Mouse (Mus musculus): ENCODE measurements around the gene Cc2d2a. TPM values are rescaled to one million over a fixed set of nuclear protein-coding genes. Genes with fewer than 3 reads are reported as not detected.

The Cc2d2a gene
- polyA plus RNA-seq, 1 experiment, result not detected

GRCm38 (mm10) chr5:43721538-43722451 is 59.6 kb downstream of the Cc2d2a start:
- no peaks in the 10 kb centered on the region for H3K9me3 ChIP-seq (ENCODE audit: control insufficient read depth, low read length)
- H3K36me3 ChIP-seq (ENCODE audit: control insufficient read depth), result no peaks in the 10 kb centered on the region; the same call in 1 of the 2 replicates
- H3K27me3 ChIP-seq (ENCODE audit: control insufficient read depth), result no peaks in the 10 kb centered on the region
- H3K4me1 ChIP-seq (ENCODE audit: control insufficient read depth), result no peaks in the 10 kb centered on the region
- no peak for TF ChIP-seq GATA1 (IDR thresholded peaks at IDR 0.05; ENCODE audit: low read length)
- no peak for TF ChIP-seq TAL1 (IDR thresholded peaks at IDR 0.05; ENCODE audit: low read length)
- H3K4me3 ChIP-seq (replicated peaks), result no peak overlapping the region

DNA sequence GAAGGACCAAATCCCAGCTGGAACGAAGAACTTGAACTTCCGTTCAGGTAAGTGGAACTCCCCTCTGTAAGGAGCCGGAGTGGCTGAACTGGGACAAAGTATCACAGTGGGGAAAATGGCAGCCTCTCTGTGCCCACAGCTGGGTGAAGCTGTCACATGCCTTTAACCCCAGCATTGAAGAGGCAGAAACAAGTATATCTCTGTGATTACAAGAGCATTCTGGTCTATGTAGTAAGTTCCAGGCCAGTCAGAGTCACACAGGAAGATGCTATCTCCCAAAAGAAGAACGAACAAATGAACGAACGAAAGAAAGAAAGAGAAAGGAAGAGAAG is 60.3 kb downstream of the Cc2d2a start:
- Histone ChIP-seq H3K9me3 (ENCODE audit: control insufficient read depth, low read length) (no peaks in the 10 kb centered on the region), H3K4me3 (replicated peaks) (no peak overlapping the region), H3K27me3 (ENCODE audit: control insufficient read depth) (no peaks in the 10 kb centered on the region), H3K4me1 (ENCODE audit: control insufficient read depth) (no peaks in the 10 kb centered on the region), H3K36me3 (ENCODE audit: control insufficient read depth) (no peaks in the 10 kb centered on the region; the same call in 1 of the 2 replicates)
- TF ChIP-seq TAL1 (IDR thresholded peaks at IDR 0.05; ENCODE audit: low read length), result no peak
- TF ChIP-seq GATA1 (IDR thresholded peaks at IDR 0.05; ENCODE audit: low read length), result no peak

DNA sequence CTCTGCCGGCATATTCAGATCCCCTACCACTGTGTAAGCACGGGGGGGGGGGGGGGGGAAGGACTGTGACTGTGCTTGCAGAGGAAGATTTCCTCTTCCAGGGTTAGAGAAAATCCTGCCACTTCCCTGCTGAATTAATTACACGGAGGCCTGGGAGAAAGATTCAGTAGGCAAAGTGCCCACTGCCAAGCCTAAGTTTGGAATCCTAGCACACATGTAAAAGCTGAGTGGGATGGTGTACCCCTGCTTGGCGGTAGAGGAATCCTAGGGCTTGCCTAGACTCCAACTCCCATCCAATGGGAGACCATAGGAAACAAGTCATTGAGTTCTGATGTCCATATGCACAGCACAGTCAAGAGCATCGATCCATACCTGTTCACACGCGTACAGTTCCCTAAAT is 61.7 kb downstream of the Cc2d2a start:
- H3K9me3 ChIP-seq (ENCODE audit: control insufficient read depth, low read length), result no peaks in the 10 kb centered on the region
- H3K4me3 ChIP-seq (replicated peaks), result no peak overlapping the region
- H3K4me1 ChIP-seq (ENCODE audit: control insufficient read depth), result no peaks in the 10 kb centered on the region
- no peaks in the 10 kb centered on the region for H3K27me3 ChIP-seq (ENCODE audit: control insufficient read depth)
- H3K36me3 ChIP-seq (ENCODE audit: control insufficient read depth), result no peaks in the 10 kb centered on the region; the same call in 1 of the 2 replicates
- no peak for TF ChIP-seq TAL1 (IDR thresholded peaks at IDR 0.05; ENCODE audit: low read length)
- no peak for TF ChIP-seq GATA1 (IDR thresholded peaks at IDR 0.05; ENCODE audit: low read length)

- TF ChIP-seq TAL1 (IDR thresholded peaks at IDR 0.05; ENCODE audit: low read length), result no peak
- no peak for TF ChIP-seq GATA1 (IDR thresholded peaks at IDR 0.05; ENCODE audit: low read length)
- H3K27me3 ChIP-seq (ENCODE audit: control insufficient read depth), result no peaks in the 10 kb centered on the region
- H3K4me3 ChIP-seq (replicated peaks), result no peak overlapping the region
- H3K4me1 ChIP-seq (ENCODE audit: control insufficient read depth), result no peaks in the 10 kb centered on the region
- H3K36me3 ChIP-seq (ENCODE audit: control insufficient read depth), result no peaks in the 10 kb centered on the region
- no peaks in the 10 kb centered on the region for H3K9me3 ChIP-seq (ENCODE audit: control insufficient read depth, low read length)
These were observed 66.4 kb downstream of the Cc2d2a start for GRCm38 (mm10) chr5:43728375-43729165.

DNA sequence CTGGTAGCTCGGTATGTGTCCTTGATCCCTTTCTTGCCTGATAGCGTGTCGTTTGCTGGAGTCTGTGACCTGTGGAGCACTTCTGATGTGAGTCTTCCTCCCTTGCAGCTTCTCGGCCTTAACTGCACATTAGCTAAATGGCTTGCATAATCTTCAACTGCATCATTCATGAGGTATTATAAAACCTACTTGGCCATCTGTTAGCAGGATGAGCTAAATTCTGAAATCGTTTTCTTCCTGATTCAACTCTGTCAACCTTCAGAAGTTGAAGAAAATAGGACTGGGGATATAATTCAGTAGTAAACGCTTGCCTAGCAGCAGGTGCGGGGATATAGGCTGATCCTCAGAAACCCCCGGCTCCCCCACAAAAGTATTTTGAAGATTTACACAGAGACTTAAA is 70.2 kb downstream of the Cc2d2a start:
- H3K9me3 ChIP-seq (ENCODE audit: control insufficient read depth, low read length), result no peaks in the 10 kb centered on the region
- no peak overlapping the region for H3K4me3 ChIP-seq (replicated peaks)
- H3K27me3 ChIP-seq (ENCODE audit: control insufficient read depth), result no peaks in the 10 kb centered on the region
- no peaks in the 10 kb centered on the region; the same call in 1 of the 2 replicates for H3K36me3 ChIP-seq (ENCODE audit: control insufficient read depth)
- TF ChIP-seq GATA1 (IDR thresholded peaks at IDR 0.05; ENCODE audit: low read length), result no peak
- TF ChIP-seq TAL1 (IDR thresholded peaks at IDR 0.05; ENCODE audit: low read length), result no peak
- no peaks in the 10 kb centered on the region for H3K4me1 ChIP-seq (ENCODE audit: control insufficient read depth)

GRCm38 (mm10) chr5:43744187-43744586 is 82.0 kb downstream of the Cc2d2a start:
- Histone ChIP-seq H3K36me3 (ENCODE audit: control insufficient read depth) (peaks cover 6% of the 10 kb centered on the region), H3K27me3 (ENCODE audit: control insufficient read depth) (no peaks in the 10 kb centered on the region), H3K9me3 (ENCODE audit: control insufficient read depth, low read length) (no peaks in the 10 kb centered on the region), H3K4me3 (replicated peaks) (no peak overlapping the region), H3K4me1 (ENCODE audit: control insufficient read depth) (no peaks in the 10 kb centered on the region)
- TF ChIP-seq TAL1 (IDR thresholded peaks at IDR 0.05; ENCODE audit: low read length) (no peak), GATA1 (IDR thresholded peaks at IDR 0.05; ENCODE audit: low read length) (no peak)

DNA sequence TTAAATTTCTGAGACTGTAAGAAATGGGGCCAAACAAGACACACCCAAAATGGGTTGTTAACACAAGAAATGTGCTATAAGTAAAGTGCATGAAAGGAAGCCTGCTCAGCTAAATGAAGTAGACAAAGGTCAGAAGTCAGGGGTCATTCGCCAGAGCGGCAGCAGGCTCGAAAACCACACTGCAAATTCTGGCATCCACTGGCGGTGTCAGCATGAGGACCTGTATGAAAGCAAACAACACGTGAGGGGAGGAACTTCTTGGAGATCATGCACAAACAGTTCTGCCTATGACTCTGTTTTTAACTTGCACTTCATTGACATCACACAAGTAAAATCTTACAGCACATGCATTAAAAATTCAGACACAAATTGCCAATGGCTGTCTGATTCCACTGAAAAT is 83.0 kb downstream of the Cc2d2a start:
- no peaks in the 10 kb centered on the region for H3K4me1 ChIP-seq (ENCODE audit: control insufficient read depth)
- H3K4me3 ChIP-seq (replicated peaks), result no peak overlapping the region
- no peaks in the 10 kb centered on the region for H3K27me3 ChIP-seq (ENCODE audit: control insufficient read depth)
- no peaks in the 10 kb centered on the region for H3K9me3 ChIP-seq (ENCODE audit: control insufficient read depth, low read length)
- no peak for TF ChIP-seq TAL1 (IDR thresholded peaks at IDR 0.05; ENCODE audit: low read length)
- no peak for TF ChIP-seq GATA1 (IDR thresholded peaks at IDR 0.05; ENCODE audit: low read length)
- H3K36me3 ChIP-seq (ENCODE audit: control insufficient read depth), result peaks cover 9% of the 10 kb centered on the region

GRCm38 (mm10) chr5:43748039-43748438 is 85.9 kb downstream of the Cc2d2a start:
- H3K4me3 ChIP-seq (replicated peaks), result no peak overlapping the region
- H3K27me3 ChIP-seq (ENCODE audit: control insufficient read depth), result no peaks in the 10 kb centered on the region
- H3K4me1 ChIP-seq (ENCODE audit: control insufficient read depth), result no peaks in the 10 kb centered on the region
- TF ChIP-seq TAL1 (IDR thresholded peaks at IDR 0.05; ENCODE audit: low read length), result no peak
- TF ChIP-seq GATA1 (IDR thresholded peaks at IDR 0.05; ENCODE audit: low read length), result no peak
- H3K9me3 ChIP-seq (ENCODE audit: control insufficient read depth, low read length), result no peaks in the 10 kb centered on the region
- H3K36me3 ChIP-seq (ENCODE audit: control insufficient read depth), result peaks cover 13% of the 10 kb centered on the region

GRCm38 (mm10) chr5:43749092-43749491 is 86.9 kb downstream of the Cc2d2a start:
- no peaks in the 10 kb centered on the region for H3K4me1 ChIP-seq (ENCODE audit: control insufficient read depth)
- H3K9me3 ChIP-seq (ENCODE audit: control insufficient read depth, low read length), result no peaks in the 10 kb centered on the region
- peaks cover 13% of the 10 kb centered on the region for H3K36me3 ChIP-seq (ENCODE audit: control insufficient read depth)
- H3K27me3 ChIP-seq (ENCODE audit: control insufficient read depth), result no peaks in the 10 kb centered on the region
- TF ChIP-seq TAL1 (IDR thresholded peaks at IDR 0.05; ENCODE audit: low read length) (no peak), GATA1 (IDR thresholded peaks at IDR 0.05; ENCODE audit: low read length) (no peak)
- no peak overlapping the region for H3K4me3 ChIP-seq (replicated peaks)

Measured in erythroblast, embryonic 14.5 days (primary cell).